Mouse (Mus musculus): ENCODE data around the gene Lmntd1. TPM values are rescaled to one million over a fixed set of nuclear protein-coding genes. Genes with fewer than 3 reads are reported as not detected.

Lmntd1 gene
- polyA plus RNA-seq, 1 experiment from 2014 or later, result 0.63 TPM

DNA sequence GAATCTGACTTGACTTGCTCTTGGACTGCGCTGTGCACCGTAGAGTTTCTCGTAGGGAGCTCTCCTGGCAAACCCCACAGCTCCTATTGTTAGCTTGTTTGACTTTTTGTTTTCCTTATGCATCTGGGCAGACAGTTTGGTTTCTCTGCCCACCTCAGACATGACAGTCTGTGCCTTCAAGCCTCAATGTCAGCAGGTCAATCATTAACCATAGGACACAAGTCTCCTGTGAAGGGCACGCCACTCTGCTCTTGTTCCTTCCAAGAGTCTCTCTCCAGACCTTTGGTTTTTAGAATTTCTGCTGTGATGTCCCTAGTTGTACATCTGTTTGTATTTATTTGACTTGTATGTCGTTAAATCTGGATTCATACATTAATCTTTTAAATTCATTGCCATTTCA, 63.1 kb downstream of the Lmntd1 start:
- 76% methylated on average over 5 of the region's 5 CpGs for WGBS
- Histone ChIP-seq H3K4me1 (peaks cover 1% of the 10 kb centered on the region; the same call in 1 of the 2 replicates), H3K36me3 (no peaks in the 10 kb centered on the region), H3K9me3 (replicated peaks) (0 out of 2 replicates have a peak, but pooled peaks cover 4% of the 10 kb centered on the region), H3K4me2 (no peak overlapping the region), H3K27ac (replicated peaks) (no peak overlapping the region), H3K27me3 (replicated peaks) (no peaks in the 10 kb centered on the region), H3K4me3 (replicated peaks) (no peak overlapping the region), H3K9ac (replicated peaks) (no peak overlapping the region)
- no peak for ATAC-seq (ENCODE audit: low FRiP score)

DNA sequence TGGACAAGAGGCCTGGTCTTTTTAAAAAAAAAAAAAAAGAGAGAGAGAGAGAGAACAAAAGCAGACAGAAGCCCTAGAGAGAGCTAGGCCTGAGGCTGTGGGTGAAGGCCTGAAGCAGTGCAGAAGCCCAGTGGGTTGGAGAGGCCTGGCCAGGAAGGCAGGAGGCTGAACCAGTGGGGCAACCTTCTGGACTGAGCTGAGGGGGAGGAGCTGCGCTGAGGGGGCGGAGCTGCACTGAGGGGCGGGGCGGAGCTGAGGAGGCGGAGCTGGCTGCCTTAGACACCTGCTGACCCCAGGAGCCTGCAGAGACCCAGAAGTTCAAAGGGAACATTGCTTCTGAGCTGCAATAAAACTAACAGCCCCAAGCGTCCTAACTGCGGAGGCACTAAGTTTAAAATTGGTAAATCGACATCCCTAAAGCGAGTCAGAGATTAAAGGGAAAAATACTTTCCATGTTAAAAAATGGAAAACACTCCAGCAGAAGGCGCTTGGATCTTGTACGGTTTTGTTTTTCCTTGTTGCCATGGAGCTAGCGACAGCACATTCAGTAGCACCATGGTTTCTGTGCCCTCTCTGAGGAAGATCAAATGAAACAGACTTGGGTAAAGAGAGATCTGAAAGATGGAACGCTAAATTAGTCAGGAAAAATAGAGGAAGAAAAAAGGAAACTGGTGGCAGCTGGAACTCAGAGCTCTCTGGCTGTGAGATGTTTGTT, 68.0 kb downstream of the Lmntd1 start:
- Histone ChIP-seq H3K27me3 (replicated peaks) (no peaks in the 10 kb centered on the region), H3K9me3 (replicated peaks) (peaks cover 11% of the 10 kb centered on the region; the same call in 1 of the 2 replicates), H3K4me2 (no peak overlapping the region), H3K27ac (replicated peaks) (no peak overlapping the region), H3K4me3 (replicated peaks) (no peak overlapping the region), H3K9ac (replicated peaks) (no peak overlapping the region), H3K4me1 (peaks cover 3% of the 10 kb centered on the region; the same call in 1 of the 2 replicates), H3K36me3 (no peaks in the 10 kb centered on the region)
- WGBS, result 13% methylated on average over 13 of the region's 13 CpGs
- no peak for ATAC-seq (ENCODE audit: low FRiP score)

GRCm38 (mm10) chr6:145544838-145545237, 69.3 kb downstream of the Lmntd1 start:
- no peak for ATAC-seq (ENCODE audit: low FRiP score)
- WGBS, result 92% methylated on average over 2 of the region's 2 CpGs
- peaks cover 3% of the 10 kb centered on the region; the same call in 1 of the 2 replicates for H3K4me1 ChIP-seq

DNA sequence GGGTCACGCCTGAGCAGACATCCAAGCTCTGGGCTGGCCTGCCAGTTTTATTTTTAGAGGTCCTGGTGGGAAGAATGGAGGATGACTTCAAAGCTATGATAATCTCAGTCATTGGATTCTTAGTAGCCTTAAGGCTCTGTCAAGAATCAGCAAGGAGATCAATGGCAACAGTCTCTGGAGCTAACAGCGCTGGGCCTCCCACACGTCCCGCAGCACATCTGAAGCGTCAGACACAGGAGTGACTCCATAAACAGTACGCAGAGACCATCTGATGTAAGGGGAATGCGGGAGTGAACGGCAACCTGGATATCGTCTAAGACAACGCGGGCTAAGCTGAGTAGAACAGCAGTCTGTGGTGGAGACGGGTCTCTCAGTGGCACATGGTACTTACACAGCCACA, 69.8 kb downstream of the Lmntd1 start:
- Histone ChIP-seq H3K27me3 (replicated peaks) (no peaks in the 10 kb centered on the region), H3K27ac (replicated peaks) (no peak overlapping the region), H3K9me3 (replicated peaks) (peaks cover 11% of the 10 kb centered on the region; the same call in 1 of the 2 replicates), H3K36me3 (no peaks in the 10 kb centered on the region), H3K4me2 (no peak overlapping the region), H3K4me3 (replicated peaks) (no peak overlapping the region), H3K4me1 (peaks cover 6% of the 10 kb centered on the region), H3K9ac (replicated peaks) (no peak overlapping the region)
- 92% methylated on average over 12 of the region's 12 CpGs for WGBS
- ATAC-seq (ENCODE audit: low FRiP score), result no peak

More at GRCm38 (mm10) chr6:145544838-145545237, 69.3 kb downstream of the Lmntd1 start:
- no peaks in the 10 kb centered on the region for H3K36me3 ChIP-seq
- no peak overlapping the region for H3K27ac ChIP-seq (replicated peaks)
- H3K9ac ChIP-seq (replicated peaks), result no peak overlapping the region
- no peak overlapping the region for H3K4me3 ChIP-seq (replicated peaks)
- no peaks in the 10 kb centered on the region for H3K27me3 ChIP-seq (replicated peaks)
- H3K9me3 ChIP-seq (replicated peaks), result peaks cover 11% of the 10 kb centered on the region; the same call in 1 of the 2 replicates
- H3K4me2 ChIP-seq, result no peak overlapping the region

DNA sequence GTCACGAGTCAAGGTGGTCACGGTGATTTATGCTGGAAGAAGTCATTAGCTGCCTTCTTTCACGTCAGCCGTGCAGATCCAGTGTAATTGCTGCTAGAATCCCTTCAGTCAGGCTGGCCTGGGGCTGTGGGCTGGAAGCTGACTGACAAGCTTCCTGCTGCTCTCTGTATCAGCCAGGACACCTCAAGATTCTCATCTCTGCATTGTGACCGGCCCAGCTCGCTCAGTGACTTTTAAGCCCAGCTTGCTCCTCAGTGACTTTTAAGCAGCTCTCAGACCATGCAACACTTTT, 74.6 kb downstream of the Lmntd1 start:
- WGBS, result 31% methylated on average over 6 of the region's 6 CpGs
- no peak overlapping the region for H3K27ac ChIP-seq (replicated peaks)
- H3K9me3 ChIP-seq (replicated peaks), result peaks cover 7% of the 10 kb centered on the region; the same call in 1 of the 2 replicates
- H3K36me3 ChIP-seq, result no peaks in the 10 kb centered on the region
- H3K4me1 ChIP-seq, result peaks cover 11% of the 10 kb centered on the region
- no peak overlapping the region for H3K4me3 ChIP-seq (replicated peaks)
- no peak overlapping the region for H3K9ac ChIP-seq (replicated peaks)
- peak; percentile 60; the same call in 1 of the 2 replicates for ATAC-seq (ENCODE audit: low FRiP score)
- H3K27me3 ChIP-seq (replicated peaks), result no peaks in the 10 kb centered on the region
- H3K4me2 ChIP-seq, result no peak overlapping the region

- peak; percentile 62; the same call in 1 of the 2 replicates for ATAC-seq (ENCODE audit: low FRiP score)
- peak overlapping the region; percentile 29; the same call in 1 of the 2 replicates for H3K27ac ChIP-seq (replicated peaks)
- WGBS, result 25% methylated on average over 11 of the region's 11 CpGs
Measured at GRCm38 (mm10) chr6:145538787-145539567, 75.1 kb downstream of the Lmntd1 start.

GRCm38 (mm10) chr6:145530464-145530863, 83.7 kb downstream of the Lmntd1 start:
- Histone ChIP-seq H3K27me3 (replicated peaks) (no peaks in the 10 kb centered on the region), H3K4me3 (replicated peaks) (no peak overlapping the region), H3K4me2 (no peak overlapping the region), H3K9ac (replicated peaks) (no peak overlapping the region), H3K36me3 (no peaks in the 10 kb centered on the region), H3K9me3 (replicated peaks) (no peaks in the 10 kb centered on the region), H3K27ac (replicated peaks) (no peak overlapping the region), H3K4me1 (no peaks in the 10 kb centered on the region)
- 78% methylated on average over 3 of the region's 3 CpGs for WGBS
- ATAC-seq (ENCODE audit: low FRiP score), result no peak

More at GRCm38 (mm10) chr6:145538787-145539567, 75.1 kb downstream of the Lmntd1 start:
- Histone ChIP-seq H3K4me3 (replicated peaks) (no peak overlapping the region), H3K4me2 (no peak overlapping the region), H3K9me3 (replicated peaks) (peaks cover 7% of the 10 kb centered on the region; the same call in 1 of the 2 replicates), H3K36me3 (no peaks in the 10 kb centered on the region), H3K9ac (replicated peaks) (no peak overlapping the region), H3K4me1 (peaks cover 11% of the 10 kb centered on the region), H3K27me3 (replicated peaks) (no peaks in the 10 kb centered on the region)

GRCm38 (mm10) chr6:145523337-145523736, 90.8 kb downstream of the Lmntd1 start:
- no peaks in the 10 kb centered on the region for H3K36me3 ChIP-seq
- H3K27ac ChIP-seq (replicated peaks), result no peak overlapping the region
- no peak overlapping the region for H3K4me3 ChIP-seq (replicated peaks)
- 93% methylated on average over 9 of the region's 9 CpGs for WGBS
- no peaks in the 10 kb centered on the region for H3K27me3 ChIP-seq (replicated peaks)
- ATAC-seq (ENCODE audit: low FRiP score), result no peak
- no peak overlapping the region for H3K4me2 ChIP-seq
- H3K9me3 ChIP-seq (replicated peaks), result no peaks in the 10 kb centered on the region
- no peaks in the 10 kb centered on the region for H3K4me1 ChIP-seq
- H3K9ac ChIP-seq (replicated peaks), result no peak overlapping the region

GRCm38 (mm10) chr6:145522617-145523016, 91.5 kb downstream of the Lmntd1 start:
- H3K27me3 ChIP-seq (replicated peaks), result no peaks in the 10 kb centered on the region
- H3K4me2 ChIP-seq, result no peak overlapping the region
- no peaks in the 10 kb centered on the region for H3K4me1 ChIP-seq
- H3K4me3 ChIP-seq (replicated peaks), result no peak overlapping the region
- no peak overlapping the region for H3K27ac ChIP-seq (replicated peaks)
- no peak overlapping the region for H3K9ac ChIP-seq (replicated peaks)
- 77% methylated on average over 12 of the region's 12 CpGs for WGBS
- H3K9me3 ChIP-seq (replicated peaks), result no peaks in the 10 kb centered on the region
- ATAC-seq (ENCODE audit: low FRiP score), result no peak
- no peaks in the 10 kb centered on the region for H3K36me3 ChIP-seq

- Histone ChIP-seq H3K27me3 (replicated peaks) (no peaks in the 10 kb centered on the region), H3K9ac (replicated peaks) (no peak overlapping the region), H3K4me1 (peaks cover 16% of the 10 kb centered on the region), H3K36me3 (no peaks in the 10 kb centered on the region), H3K4me2 (no peak overlapping the region), H3K27ac (replicated peaks) (no peak overlapping the region), H3K4me3 (replicated peaks) (no peak overlapping the region), H3K9me3 (replicated peaks) (no peaks in the 10 kb centered on the region)
- 40% methylated on average over 10 of the region's 10 CpGs for WGBS
- ATAC-seq (ENCODE audit: low FRiP score), result no peak
Measured at GRCm38 (mm10) chr6:145517002-145517401, 97.1 kb downstream of the Lmntd1 start.

- H3K4me3 ChIP-seq (replicated peaks), result no peak overlapping the region
- H3K27ac ChIP-seq (replicated peaks), result no peak overlapping the region
- peak; percentile 51; the same call in 1 of the 2 replicates for ATAC-seq (ENCODE audit: low FRiP score)
- H3K9ac ChIP-seq (replicated peaks), result no peak overlapping the region
- no peaks in the 10 kb centered on the region for H3K27me3 ChIP-seq (replicated peaks)
- WGBS, result 55% methylated on average over 10 of the region's 10 CpGs
- H3K4me1 ChIP-seq, result peaks cover 16% of the 10 kb centered on the region
- H3K4me2 ChIP-seq, result no peak overlapping the region
- H3K36me3 ChIP-seq, result no peaks in the 10 kb centered on the region
- H3K9me3 ChIP-seq (replicated peaks), result no peaks in the 10 kb centered on the region
Measured at GRCm38 (mm10) chr6:145515859-145516581, 98.1 kb downstream of the Lmntd1 start.

All from neural tube, embryonic 15.5 days (tissue).